Mouse (Mus musculus): Measurements from ENCODE around the gene Wipf1. TPM values are rescaled to one million over a fixed set of nuclear protein-coding genes. Genes with fewer than 3 reads are reported as not detected.
A peak's percentile ranks its signal among the peaks of the same experiment; 100 is the strongest.

The Wipf1 gene
- polyA plus RNA-seq, 1 experiment from 2014 or later = 6.9 TPM

- Histone ChIP-seq H3K9ac (no peak overlapping the region), H3K4me2 (no peak overlapping the region), H3K27ac (no peak overlapping the region), H3K9me3 (no peaks in the 10 kb centered on the region), H3K36me3 (no peaks in the 10 kb centered on the region), H3K27me3 (replicated peaks) (no peaks in the 10 kb centered on the region), H3K4me1 (0 out of 2 replicates have a peak, but pooled peaks cover 3% of the 10 kb centered on the region), H3K4me3 (replicated peaks) (no peak overlapping the region)
- ATAC-seq (ENCODE audit: insufficient read depth, low FRiP score, low read depth) = no peak
- 57% methylated on average over 10 of the region's 10 CpGs for WGBS
Observed at GRCm38 (mm10) chr2:73443985-73444384, 85.5 kb downstream of the Wipf1 start.

- H3K4me2 ChIP-seq = no peak overlapping the region
- H3K9me3 ChIP-seq = no peaks in the 10 kb centered on the region
- H3K27me3 ChIP-seq (replicated peaks) = no peaks in the 10 kb centered on the region
- no peak overlapping the region for H3K4me3 ChIP-seq (replicated peaks)
- 0 out of 2 replicates have a peak, but pooled peaks cover 5% of the 10 kb centered on the region for H3K36me3 ChIP-seq
- 63% methylated on average over 2 of the region's 2 CpGs for WGBS
- no peak overlapping the region for H3K27ac ChIP-seq
- ATAC-seq (ENCODE audit: insufficient read depth, low FRiP score, low read depth) = no peak
- H3K9ac ChIP-seq = no peak overlapping the region
- H3K4me1 ChIP-seq = 0 out of 2 replicates have a peak, but pooled peaks cover 3% of the 10 kb centered on the region
Observed at GRCm38 (mm10) chr2:73442015-73442414, 87.5 kb downstream of the Wipf1 start.

- H3K9me3 ChIP-seq = no peaks in the 10 kb centered on the region
- H3K27me3 ChIP-seq (replicated peaks) = no peaks in the 10 kb centered on the region
- ATAC-seq (ENCODE audit: insufficient read depth, low FRiP score, low read depth) = no peak
- H3K27ac ChIP-seq = no peak overlapping the region
- 0 out of 2 replicates have a peak, but pooled peaks cover 1% of the 10 kb centered on the region for H3K4me1 ChIP-seq
- no peak overlapping the region for H3K4me3 ChIP-seq (replicated peaks)
- no peak overlapping the region for H3K4me2 ChIP-seq
- 0 out of 2 replicates have a peak, but pooled peaks cover 5% of the 10 kb centered on the region for H3K36me3 ChIP-seq
- H3K9ac ChIP-seq = no peak overlapping the region
- WGBS = 63% methylated on average over 2 of the region's 2 CpGs
Observed at GRCm38 (mm10) chr2:73440319-73440718, 89.2 kb downstream of the Wipf1 start.

- no peak for ATAC-seq (ENCODE audit: insufficient read depth, low FRiP score, low read depth)
- Histone ChIP-seq H3K4me2 (no peak overlapping the region), H3K4me3 (replicated peaks) (no peak overlapping the region), H3K9ac (no peak overlapping the region), H3K9me3 (no peaks in the 10 kb centered on the region), H3K27ac (no peak overlapping the region), H3K27me3 (replicated peaks) (no peaks in the 10 kb centered on the region), H3K36me3 (peaks cover 12% of the 10 kb centered on the region; the same call in 1 of the 2 replicates), H3K4me1 (no peaks in the 10 kb centered on the region)
- 55% methylated on average over 18 of the region's 18 CpGs for WGBS
Observed at GRCm38 (mm10) chr2:73436976-73437375, 92.6 kb downstream of the Wipf1 start.

- Histone ChIP-seq H3K27me3 (replicated peaks) (no peaks in the 10 kb centered on the region), H3K27ac (no peak overlapping the region), H3K36me3 (peaks cover 12% of the 10 kb centered on the region; the same call in 1 of the 2 replicates), H3K4me1 (no peaks in the 10 kb centered on the region), H3K4me2 (no peak overlapping the region), H3K9ac (no peak overlapping the region), H3K4me3 (replicated peaks) (no peak overlapping the region), H3K9me3 (no peaks in the 10 kb centered on the region)
- no peak for ATAC-seq (ENCODE audit: insufficient read depth, low FRiP score, low read depth)
- 99% methylated on average over 2 of the region's 2 CpGs for WGBS
Observed at GRCm38 (mm10) chr2:73435847-73436246, 93.7 kb downstream of the Wipf1 start.

- no peak for ATAC-seq (ENCODE audit: insufficient read depth, low FRiP score, low read depth)
- Histone ChIP-seq H3K4me2 (peak overlapping the region; percentile 41), H3K36me3 (peaks cover 7% of the 10 kb centered on the region; the same call in 1 of the 2 replicates), H3K27me3 (replicated peaks) (no peaks in the 10 kb centered on the region), H3K4me3 (replicated peaks) (peak overlapping the region; percentile 23), H3K27ac (peak overlapping the region; percentile 33), H3K9ac (no peak overlapping the region), H3K4me1 (no peaks in the 10 kb centered on the region), H3K9me3 (no peaks in the 10 kb centered on the region)
- 32% methylated on average over 14 of the region's 14 CpGs for WGBS
Observed at GRCm38 (mm10) chr2:73431959-73432396, 97.6 kb downstream of the Wipf1 start.

GRCm38 (mm10) chr2:73428803-73429468, 100.6 kb downstream of the Wipf1 start:
- H3K27me3 ChIP-seq (replicated peaks) = no peaks in the 10 kb centered on the region
- no peak overlapping the region for H3K4me2 ChIP-seq
- no peak overlapping the region for H3K4me3 ChIP-seq (replicated peaks)
- H3K9ac ChIP-seq = no peak overlapping the region
- 62% methylated on average over 21 of the region's 21 CpGs for WGBS
- peaks cover 5% of the 10 kb centered on the region; the same call in 1 of the 2 replicates for H3K36me3 ChIP-seq
- ATAC-seq (ENCODE audit: insufficient read depth, low FRiP score, low read depth) = no peak
- no peaks in the 10 kb centered on the region for H3K4me1 ChIP-seq
- no peaks in the 10 kb centered on the region for H3K9me3 ChIP-seq
- no peak overlapping the region for H3K27ac ChIP-seq

- WGBS = 33% methylated on average over 1 of the region's 1 CpGs
- ATAC-seq (ENCODE audit: insufficient read depth, low FRiP score, low read depth) = no peak
Observed at GRCm38 (mm10) chr2:73427293-73427692, 102.2 kb downstream of the Wipf1 start.

GRCm38 (mm10) chr2:73425822-73426221, 103.7 kb downstream of the Wipf1 start:
- 59% methylated on average over 14 of the region's 14 CpGs for WGBS
- Histone ChIP-seq H3K9me3 (no peaks in the 10 kb centered on the region), H3K4me2 (no peak overlapping the region), H3K27ac (no peak overlapping the region), H3K36me3 (no peaks in the 10 kb centered on the region), H3K4me1 (no peaks in the 10 kb centered on the region), H3K9ac (no peak overlapping the region), H3K4me3 (replicated peaks) (no peak overlapping the region), H3K27me3 (replicated peaks) (no peaks in the 10 kb centered on the region)
- no peak for ATAC-seq (ENCODE audit: insufficient read depth, low FRiP score, low read depth)

More at GRCm38 (mm10) chr2:73427293-73427692, 102.2 kb downstream of the Wipf1 start:
- Histone ChIP-seq H3K4me3 (replicated peaks) (no peak overlapping the region), H3K4me2 (no peak overlapping the region), H3K9ac (no peak overlapping the region), H3K36me3 (no peaks in the 10 kb centered on the region), H3K9me3 (no peaks in the 10 kb centered on the region), H3K27me3 (replicated peaks) (no peaks in the 10 kb centered on the region), H3K4me1 (no peaks in the 10 kb centered on the region), H3K27ac (no peak overlapping the region)

- H3K9ac ChIP-seq = no peak overlapping the region
- no peak overlapping the region for H3K4me2 ChIP-seq
- H3K4me1 ChIP-seq = no peaks in the 10 kb centered on the region
- 72% methylated on average over 7 of the region's 7 CpGs for WGBS
- no peaks in the 10 kb centered on the region for H3K27me3 ChIP-seq (replicated peaks)
- H3K4me3 ChIP-seq (replicated peaks) = no peak overlapping the region
- H3K36me3 ChIP-seq = no peaks in the 10 kb centered on the region
- no peak overlapping the region for H3K27ac ChIP-seq
- ATAC-seq (ENCODE audit: insufficient read depth, low FRiP score, low read depth) = no peak
- H3K9me3 ChIP-seq = no peaks in the 10 kb centered on the region
Observed at GRCm38 (mm10) chr2:73419730-73420129, 109.8 kb downstream of the Wipf1 start.

- 38% methylated on average over 4 of the region's 4 CpGs for WGBS
- H3K4me1 ChIP-seq = no peaks in the 10 kb centered on the region
Observed at GRCm38 (mm10) chr2:73419285-73419684, 110.2 kb downstream of the Wipf1 start.

GRCm38 (mm10) chr2:73415892-73416291, 113.6 kb downstream of the Wipf1 start:
- H3K4me2 ChIP-seq = no peak overlapping the region
- no peak overlapping the region for H3K9ac ChIP-seq
- no peaks in the 10 kb centered on the region for H3K27me3 ChIP-seq (replicated peaks)
- H3K4me1 ChIP-seq = no peaks in the 10 kb centered on the region
- no peak overlapping the region for H3K27ac ChIP-seq
- H3K36me3 ChIP-seq = no peaks in the 10 kb centered on the region
- 46% methylated on average over 5 of the region's 5 CpGs for WGBS
- no peak for ATAC-seq (ENCODE audit: insufficient read depth, low FRiP score, low read depth)
- H3K9me3 ChIP-seq = no peaks in the 10 kb centered on the region
- no peak overlapping the region for H3K4me3 ChIP-seq (replicated peaks)

More at GRCm38 (mm10) chr2:73419285-73419684, 110.2 kb downstream of the Wipf1 start:
- no peak overlapping the region for H3K4me3 ChIP-seq (replicated peaks)
- ATAC-seq (ENCODE audit: insufficient read depth, low FRiP score, low read depth) = no peak
- H3K9me3 ChIP-seq = no peaks in the 10 kb centered on the region
- H3K36me3 ChIP-seq = no peaks in the 10 kb centered on the region
- H3K27me3 ChIP-seq (replicated peaks) = no peaks in the 10 kb centered on the region
- no peak overlapping the region for H3K4me2 ChIP-seq
- no peak overlapping the region for H3K9ac ChIP-seq
- no peak overlapping the region for H3K27ac ChIP-seq
